Mouse (Mus musculus) liver, adult (tissue): ENCODE data around the gene Gm17364.

Source experiments
- GATA4 ChIP-seq: IDR thresholded peaks from 2 replicates; pipeline ENCODE4 v1.6.1; 2014; ENCODE audit warnings: mild to moderate bottlenecking, low read length; ENCODE audit not compliant: insufficient replicate concordance

Gene Gm17364

DNA sequence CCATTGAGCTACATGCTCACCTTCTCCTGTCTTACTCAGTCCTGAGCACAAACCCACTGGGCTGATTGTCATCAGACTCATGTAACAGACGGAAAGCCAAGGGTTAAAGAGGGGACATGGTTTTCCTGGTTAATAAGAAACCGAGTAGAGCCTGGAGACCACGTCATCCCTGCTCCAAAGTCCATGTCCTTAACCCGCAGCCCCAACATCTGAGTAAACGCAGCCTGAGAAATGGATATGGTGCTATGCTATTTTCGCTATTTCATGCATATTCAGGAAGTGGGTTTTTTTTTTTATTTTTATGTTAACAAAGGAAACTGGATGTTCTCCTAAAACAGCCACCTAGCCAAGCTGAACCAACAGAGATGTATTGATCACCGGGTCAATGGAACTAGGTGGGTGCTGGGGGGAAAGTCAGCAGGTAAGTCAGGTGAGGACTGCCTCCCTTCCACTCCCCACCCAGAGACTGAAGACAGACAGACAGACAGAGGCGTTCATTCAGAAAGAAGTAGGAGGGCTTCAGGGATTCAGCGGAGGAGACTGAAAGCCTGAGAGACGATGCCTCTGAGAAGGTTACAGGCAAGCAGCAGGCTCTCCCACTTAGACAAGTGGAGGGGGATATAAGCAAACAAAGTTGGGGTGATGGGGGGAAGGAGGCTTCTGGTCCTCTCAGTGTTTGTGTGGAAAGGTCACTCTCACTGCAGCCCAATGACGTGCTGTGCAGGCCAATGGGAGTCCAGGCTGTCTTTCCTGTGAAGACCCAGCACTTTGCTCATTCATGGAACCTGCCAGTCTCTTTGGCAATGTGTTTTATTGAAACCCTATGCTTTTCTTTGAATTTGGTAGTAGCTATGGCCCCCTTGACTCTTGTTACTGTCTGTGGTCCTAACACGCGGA, 37.7 kb downstream of the Gm17364 start:
- no peak for TF ChIP-seq GATA4

DNA sequence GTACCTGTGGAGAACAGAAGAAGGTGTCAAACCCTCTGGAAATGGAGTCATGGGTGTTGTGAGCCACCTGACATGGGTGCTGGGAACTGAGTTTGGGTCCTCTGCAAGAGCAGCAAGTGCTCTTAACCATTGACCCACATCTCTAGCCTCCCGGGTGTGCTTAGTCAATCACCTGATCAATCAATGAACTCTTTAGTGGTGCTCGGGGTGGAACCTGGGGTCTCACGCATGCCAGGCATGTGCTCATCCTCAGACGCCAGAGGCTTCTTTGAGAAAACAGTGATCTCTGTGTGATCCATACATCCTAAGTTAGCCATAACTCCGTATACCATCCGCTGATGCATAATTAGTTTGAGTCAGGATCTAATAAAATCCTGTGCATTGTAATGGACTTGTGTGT, 38.6 kb downstream of the Gm17364 start:
- no peak for TF ChIP-seq GATA4

DNA sequence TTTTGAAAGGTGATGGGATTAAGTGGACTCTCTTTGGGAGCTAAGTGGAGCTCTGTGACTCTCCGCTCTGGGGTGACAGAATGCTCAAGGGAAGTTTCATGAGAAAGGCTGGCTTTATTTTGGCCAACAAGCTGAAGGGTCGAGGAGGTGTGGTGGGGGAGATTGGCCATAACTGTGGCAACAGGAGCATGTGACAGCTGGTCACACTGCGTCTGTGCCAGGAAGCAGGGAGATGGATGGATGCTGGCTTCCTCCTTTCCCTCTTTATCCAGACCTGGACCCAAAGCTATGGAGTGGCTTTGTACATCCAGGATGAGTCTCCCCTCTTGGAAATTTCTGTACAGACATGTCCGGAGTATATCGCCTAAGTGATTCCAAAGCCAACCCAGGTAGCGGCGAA, 40.5 kb downstream of the Gm17364 start:
- TF ChIP-seq GATA4: no peak

DNA sequence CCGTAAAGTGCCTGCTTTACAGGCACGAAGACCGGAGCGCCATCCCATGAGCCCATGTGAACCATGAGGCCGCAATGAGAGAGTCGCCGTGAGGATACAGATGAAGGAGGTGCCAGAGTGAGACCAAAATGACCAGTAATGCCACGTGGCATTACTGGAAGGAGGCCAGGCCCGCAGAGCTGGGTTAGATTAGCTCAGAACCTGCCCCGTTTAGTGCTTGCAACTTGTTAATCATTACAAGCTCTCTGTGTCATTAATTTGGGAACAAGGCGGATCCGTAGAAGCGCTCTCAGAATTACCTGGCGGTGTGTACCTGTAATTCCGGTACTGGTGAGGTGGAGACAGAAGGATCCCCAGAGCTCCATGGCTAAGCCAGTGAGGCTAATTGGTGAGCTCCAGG, 41.6 kb downstream of the Gm17364 start:
- TF ChIP-seq GATA4: no peak

DNA sequence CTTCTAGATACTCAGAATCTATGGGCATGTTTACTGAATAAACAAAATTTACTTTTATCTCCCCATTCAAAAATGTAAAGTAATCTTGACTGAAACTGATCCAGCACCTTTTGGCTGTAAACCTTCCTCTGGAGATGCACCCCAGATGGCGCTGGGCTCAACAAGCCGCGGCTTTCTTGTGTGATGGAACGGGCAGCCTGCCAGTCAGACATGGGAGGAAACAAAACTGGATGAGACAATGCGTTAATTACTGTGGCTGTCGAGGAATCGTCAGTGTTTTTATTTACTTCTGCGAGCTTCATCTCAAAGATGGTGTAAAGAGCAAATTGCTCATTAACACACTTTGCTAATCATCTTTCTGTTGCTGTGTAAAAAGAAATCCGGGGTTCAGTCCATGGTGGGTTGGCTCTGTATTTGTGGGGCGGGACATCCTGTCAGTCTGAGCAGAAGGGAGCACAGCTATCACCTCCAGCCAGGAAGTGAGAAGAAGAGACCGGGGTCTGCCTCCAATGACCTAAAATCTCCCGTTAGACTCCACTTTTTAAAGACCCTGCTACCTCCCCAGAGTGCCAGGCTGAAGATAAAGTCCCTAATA, 42.3 kb downstream of the Gm17364 start:
- TF ChIP-seq GATA4: no peak

DNA sequence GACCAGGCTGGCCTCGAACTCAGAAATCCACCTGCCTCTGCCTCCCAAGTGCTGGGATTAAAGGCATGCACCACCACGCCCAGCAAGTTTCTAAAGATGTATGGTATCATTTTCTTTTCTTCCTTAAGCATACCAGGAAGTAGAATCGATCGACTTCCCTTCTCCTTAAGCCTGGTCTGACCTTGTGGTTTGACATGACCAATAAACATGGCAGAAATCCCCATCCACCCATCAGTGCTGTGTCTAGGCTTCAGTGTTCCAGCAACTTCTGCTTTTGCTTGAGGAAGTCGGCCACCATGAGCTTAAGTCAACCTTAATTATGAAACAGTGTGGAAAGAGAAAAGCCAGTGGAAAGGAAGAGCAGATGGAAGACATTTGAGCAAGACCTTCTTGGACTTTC, 43.5 kb downstream of the Gm17364 start:
- TF ChIP-seq GATA4: no peak

DNA sequence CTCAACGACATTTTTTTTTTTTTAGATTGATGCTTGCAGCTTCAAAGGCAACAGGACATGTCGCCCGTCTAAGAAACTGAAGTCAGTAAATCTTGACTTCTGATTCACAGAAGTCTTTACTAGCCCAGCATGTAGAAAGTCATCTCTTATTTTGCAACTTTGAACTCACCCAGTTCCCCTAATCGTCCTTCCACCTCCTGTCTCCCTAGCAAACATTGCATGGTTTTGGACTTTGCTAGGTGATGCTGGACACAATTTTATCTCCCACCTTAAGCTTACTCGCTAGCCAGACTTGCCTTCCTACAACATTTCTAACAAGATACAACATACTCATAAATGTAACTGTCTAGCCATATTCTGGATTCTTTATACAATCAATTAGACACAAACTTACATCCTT, 45.7 kb downstream of the Gm17364 start:
- TF ChIP-seq GATA4: no peak

DNA sequence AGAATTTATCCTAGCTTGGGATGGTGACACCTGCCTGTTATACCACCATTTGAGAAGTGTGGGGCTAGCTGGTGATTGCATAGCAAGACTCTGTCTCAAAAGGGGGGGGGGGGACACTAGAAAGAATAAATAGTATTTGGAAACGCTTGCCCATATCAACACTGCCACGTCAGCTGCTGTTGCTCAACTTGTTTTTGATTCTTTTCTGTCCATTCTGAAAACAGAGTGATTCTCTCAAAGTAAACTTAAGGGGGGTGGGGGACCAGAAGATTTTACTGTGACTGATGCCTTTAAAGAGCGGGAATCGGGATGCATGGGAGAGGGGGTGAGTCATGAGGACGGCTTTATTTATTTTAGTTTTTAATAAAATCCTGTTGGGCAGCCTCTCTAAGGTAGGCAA, 47.3 kb downstream of the Gm17364 start:
- TF ChIP-seq GATA4: no peak
